Comparison of ENCODE assay signal across 29 mouse cellular contexts in the genomic region with DNA sequence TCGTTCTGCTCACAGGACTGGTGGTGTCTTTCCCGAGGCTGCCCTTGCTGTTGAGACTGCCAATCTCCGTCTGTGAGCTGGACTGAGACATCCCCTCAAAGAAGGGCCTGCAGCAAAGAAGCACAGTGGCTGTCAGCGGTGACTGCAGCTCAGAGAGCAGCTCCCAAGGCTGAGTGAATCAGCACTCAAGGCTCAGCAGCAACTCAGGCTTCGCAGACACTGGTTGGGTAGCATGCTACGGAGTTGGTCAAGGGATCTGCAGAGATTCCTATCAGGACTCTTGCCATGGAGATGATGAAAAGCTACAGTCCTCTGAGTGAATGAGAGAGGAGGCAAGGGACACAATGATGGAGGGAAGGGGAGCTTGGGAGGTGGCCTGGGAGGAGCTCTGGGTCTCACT. TPM values are rescaled to one million over a fixed set of nuclear protein-coding genes. Genes with fewer than 3 reads are reported as not detected.
A peak's percentile ranks its signal among the peaks of the same experiment; 100 is the strongest.
DNase-seq lines count a peak whose midpoint lies in the region; ATAC-seq and TF ChIP-seq lines count a peak whose summit lies in the region.
"Had no signal": no experiment of that assay in that cellular context is flagged by ENCODE, and none has a peak within 500 bp of the region (broad histone marks: within the 10 kb centered on the region; RNA-seq: fewer than 3 reads in every experiment).

No protein-coding gene starts in this region.

- no peaks in the 10 kb centered on the region for H3K27me3 ChIP-seq in heart, embryonic 11.5 days (ENCODE audit: control insufficient read depth, insufficient read depth, low read length)
- H3K27me3 ChIP-seq: CH12.LX; embryonic facial prominence, embryonic 13.5 days; heart, embryonic 12.5 days; limb, embryonic 15.5 days; neural tube, embryonic 12.5 days; Patski had no signal

- H3K4me2 ChIP-seq in heart, embryonic 11.5 days = no peak overlapping the region
- H3K4me2 ChIP-seq: embryonic facial prominence, embryonic 13.5 days; heart, embryonic 12.5 days; limb, embryonic 15.5 days; lung, embryonic 14.5 days; neural tube, embryonic 12.5 days had no signal

- H3K9me3 ChIP-seq in heart, embryonic 11.5 days (replicated peaks; ENCODE audit: control insufficient read depth, low read length) = no peaks in the 10 kb centered on the region
- H3K9me3 ChIP-seq: embryonic facial prominence, embryonic 13.5 days; G1E; heart, embryonic 12.5 days; limb, embryonic 15.5 days; neural tube, embryonic 12.5 days had no signal

- 89% methylated on average over 6 of the region's 6 CpGs for WGBS in heart, embryonic 11.5 days (ENCODE audit: insufficient replicate concordance)

- no peaks in the 10 kb centered on the region for H3K4me1 ChIP-seq in heart, embryonic 11.5 days (ENCODE audit: control insufficient read depth, insufficient read depth, low read length)
- H3K4me1 ChIP-seq: embryonic facial prominence, embryonic 13.5 days; heart, embryonic 12.5 days; limb, embryonic 15.5 days; neural tube, embryonic 12.5 days had no signal

- no peak overlapping the region for H3K9ac ChIP-seq in heart, embryonic 11.5 days (ENCODE audit: low read depth, low read length)
- H3K9ac ChIP-seq: embryonic facial prominence, embryonic 13.5 days; heart, embryonic 12.5 days; limb, embryonic 15.5 days; liver, embryonic 14.5 days; lung, embryonic 14.5 days; neural tube, embryonic 12.5 days had no signal

- peaks cover 17% of the 10 kb centered on the region for H3K36me3 ChIP-seq in heart, embryonic 11.5 days (ENCODE audit: control insufficient read depth, insufficient read depth, low read length)

- peak; percentile 23 to 38 for DNase-seq in cerebellum, postnatal 10 days
- DNase-seq in cerebellum, postnatal 4 days (ENCODE audit: low spot score in 2 of 2) = no peak
- no peak for DNase-seq in layer of hippocampus, adult 2 months (ENCODE audit: low spot score in 2 of 2)
- DNase-seq in layer of hippocampus, adult 11-12 months (ENCODE audit: low spot score) = no peak
- DNase-seq in adrenal gland, postnatal 36 days = peak; percentile 45 to 52
- no peak for DNase-seq in lung, postnatal 14 days
- DNase-seq: B cell, adult 2 months; gastrocnemius, postnatal 14 days; heart, adult 11 months; heart, postnatal 10 days; kidney, postnatal 36 days; layer of hippocampus, adult 9-11 months; left cerebral cortex, postnatal 4 days; lung, embryonic 14.5 days; lung, postnatal 4 days; midbrain, embryonic 14.5 days; thymus, postnatal 14 days had no signal

- ATAC-seq in heart, embryonic 11.5 days (replicated peaks; ENCODE audit: insufficient number of reproducible peaks, low FRiP score, low TSS enrichment) = no peak
- ATAC-seq: forebrain, embryonic 16.5 days; intestine, postnatal 0 days; Patski had no signal

- no peak for TF ChIP-seq CTCF in layer of hippocampus, adult 2 months (conservative IDR thresholded peaks at IDR 0.05)

- no peak overlapping the region for H3K4me3 ChIP-seq in layer of hippocampus, adult 2 months
- no peak overlapping the region for H3K4me3 ChIP-seq in heart, embryonic 11.5 days (ENCODE audit: low read depth, low read length)
- H3K4me3 ChIP-seq: embryonic facial prominence, embryonic 13.5 days; erythroblast, embryonic 14.5 days; heart, embryonic 12.5 days; limb, embryonic 15.5 days; neural tube, embryonic 12.5 days had no signal

- peak overlapping the region; percentile 86 for H3K27ac ChIP-seq in layer of hippocampus, adult 2 months
- no peak overlapping the region for H3K27ac ChIP-seq in heart, embryonic 11.5 days (ENCODE audit: low read depth, low read length)
- H3K27ac ChIP-seq: embryonic facial prominence, embryonic 13.5 days; limb, embryonic 15.5 days; liver, embryonic 14.5 days; neural tube, embryonic 12.5 days had no signal

RNA-seq across cellular contexts. Expression of gene Klc2, which starts 33.9 kb away (rescaled TPM):
- 100 to 1,000 TPM; 223 to 231 TPM for total RNA-seq in layer of hippocampus, adult 2 months (2021)
- total RNA-seq in adrenal gland, postnatal 36 days (2021) = 10 to 100 TPM; 44.3 to 48.4 TPM
- 19.8 and 24.3 TPM in 2 replicates for polyA plus RNA-seq in heart, embryonic 11.5 days (2014; fragmentation: Nextera tagmentation; extraction: Ambion mirVana)

RNA-seq across cellular contexts. Expression of gene Rab1b, which starts 45.4 kb away (rescaled TPM):
- total RNA-seq in layer of hippocampus, adult 2 months (2021) = 100 to 1,000 TPM; 156 to 169 TPM
- 100 to 1,000 TPM; 165 to 190 TPM for total RNA-seq in adrenal gland, postnatal 36 days (2021)
- polyA plus RNA-seq in heart, embryonic 11.5 days (2014; fragmentation: Nextera tagmentation; extraction: Ambion mirVana) = 211 and 225 TPM in 2 replicates

RNA-seq across cellular contexts. Expression of gene Cnih2, which starts 53.9 kb away (rescaled TPM):
- total RNA-seq in layer of hippocampus, adult 2 months (2021) = 100 to 1,000 TPM; 614 to 642 TPM
- 1 to 10 TPM; 1.2 to 1.4 TPM for total RNA-seq in adrenal gland, postnatal 36 days (2021)
- 8.4 TPM in 2 replicates for polyA plus RNA-seq in heart, embryonic 11.5 days (2014; fragmentation: Nextera tagmentation; extraction: Ambion mirVana)

Comparison
In these comparisons a context has a peak if more than half of its experiments do, and no peak if none do; other contexts are left out.
1. DNase-seq: peak in cerebellum, postnatal 10 days (2 of 2) and adrenal gland, postnatal 36 days (2 of 2); none in cerebellum, postnatal 4 days (0 of 2), layer of hippocampus, adult 2 months (0 of 2), layer of hippocampus, adult 11-12 months (single experiment) and lung, postnatal 14 days (single experiment).
2. RNA of gene Klc2, which starts 33.9 kb away (total RNA-seq): 223 to 231 TPM in layer of hippocampus, adult 2 months; 44.3 to 48.4 TPM in adrenal gland, postnatal 36 days; every median in the first group is over 4 times any median in the second.
3. RNA of gene Cnih2, which starts 53.9 kb away (total RNA-seq): 614 to 642 TPM in layer of hippocampus, adult 2 months; 1.2 to 1.4 TPM in adrenal gland, postnatal 36 days; every median in the first group is over 100 times any median in the second.